Mouse (Mus musculus): ENCODE measurements around the gene Chchd6. TPM values are rescaled to one million over a fixed set of nuclear protein-coding genes. Genes with fewer than 3 reads are reported as not detected.

Gene Chchd6
- polyA plus RNA-seq, 1 experiment from 2014 or later = 91.3 TPM

DNA sequence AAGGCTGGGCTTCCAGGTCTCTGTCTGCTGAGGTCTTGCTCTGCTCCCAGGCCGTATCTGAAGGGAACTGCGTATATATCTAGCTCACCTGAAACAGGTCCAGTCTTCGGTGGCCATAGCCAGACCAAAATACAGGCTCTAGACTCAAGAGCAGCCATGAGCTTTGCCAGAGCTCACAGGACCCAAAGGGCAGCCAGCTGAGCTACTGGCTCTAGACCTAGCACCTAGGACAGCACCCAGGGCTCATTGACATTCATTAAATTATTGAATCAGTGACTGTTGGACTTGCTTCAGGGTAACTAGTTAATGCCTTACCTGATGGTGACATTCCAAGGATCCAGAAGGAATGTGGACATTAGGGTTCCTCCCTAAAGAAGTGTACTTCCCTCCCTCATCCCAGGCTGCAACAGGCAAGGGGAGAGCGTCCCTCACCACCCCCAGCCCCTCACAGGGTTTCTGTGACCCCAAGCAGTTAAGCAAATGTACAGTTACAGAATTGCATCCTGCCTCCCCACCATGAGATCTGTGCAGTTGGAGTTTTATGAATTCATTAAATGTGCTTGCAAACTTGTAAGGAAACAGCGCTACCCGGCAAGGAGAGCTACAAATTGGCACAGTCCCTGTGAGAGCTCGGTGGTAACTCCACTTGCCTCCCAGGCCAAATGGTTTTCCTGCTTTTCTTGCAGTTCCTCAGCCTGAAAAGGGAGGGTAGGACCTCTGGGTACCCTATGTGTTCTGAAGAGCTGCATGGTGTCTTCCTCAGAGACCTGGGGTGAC lies 19.3 kb upstream of the Chchd6 start:
- 86% methylated on average over 7 of the region's 7 CpGs for WGBS
- Histone ChIP-seq H3K27ac (peak overlapping the region; percentile 80), H3K36me3 (replicated peaks) (no peaks in the 10 kb centered on the region), H3K4me1 (peaks cover 32% of the 10 kb centered on the region), H3K9me3 (no peaks in the 10 kb centered on the region), H3K4me3 (no peak overlapping the region), H3K27me3 (ENCODE audit: poor library complexity, severe bottlenecking) (no peaks in the 10 kb centered on the region)
- no peak for DNase-seq (ENCODE audit: extremely low spot score, low spot score)

DNA sequence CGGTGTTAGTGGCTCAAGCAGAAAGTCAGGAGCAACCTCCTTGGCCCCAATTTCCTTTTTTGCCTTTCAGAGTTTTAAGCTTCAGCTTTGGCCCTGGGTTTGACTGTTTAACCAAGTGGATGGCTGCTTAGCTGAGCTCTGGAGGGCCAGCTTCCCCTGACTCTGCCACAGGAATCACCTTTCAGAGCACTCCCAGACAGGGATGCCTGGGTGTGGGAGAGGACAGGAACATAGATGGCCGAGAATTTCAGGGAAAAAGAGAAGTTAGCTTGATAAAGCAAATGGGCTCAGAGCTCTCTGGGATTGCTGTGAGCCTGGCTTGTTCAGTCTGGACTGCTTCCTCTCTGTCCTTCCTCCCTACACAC lies 18.6 kb upstream of the Chchd6 start:
- peaks cover 32% of the 10 kb centered on the region for H3K4me1 ChIP-seq
- no peak overlapping the region for H3K4me3 ChIP-seq
- DNase-seq (ENCODE audit: extremely low spot score, low spot score) = no peak
- no peaks in the 10 kb centered on the region for H3K36me3 ChIP-seq (replicated peaks)
- H3K9me3 ChIP-seq = no peaks in the 10 kb centered on the region
- WGBS = 29% methylated on average over 2 of the region's 2 CpGs
- no peaks in the 10 kb centered on the region for H3K27me3 ChIP-seq (ENCODE audit: poor library complexity, severe bottlenecking)
- peak overlapping the region; percentile 80 for H3K27ac ChIP-seq

DNA sequence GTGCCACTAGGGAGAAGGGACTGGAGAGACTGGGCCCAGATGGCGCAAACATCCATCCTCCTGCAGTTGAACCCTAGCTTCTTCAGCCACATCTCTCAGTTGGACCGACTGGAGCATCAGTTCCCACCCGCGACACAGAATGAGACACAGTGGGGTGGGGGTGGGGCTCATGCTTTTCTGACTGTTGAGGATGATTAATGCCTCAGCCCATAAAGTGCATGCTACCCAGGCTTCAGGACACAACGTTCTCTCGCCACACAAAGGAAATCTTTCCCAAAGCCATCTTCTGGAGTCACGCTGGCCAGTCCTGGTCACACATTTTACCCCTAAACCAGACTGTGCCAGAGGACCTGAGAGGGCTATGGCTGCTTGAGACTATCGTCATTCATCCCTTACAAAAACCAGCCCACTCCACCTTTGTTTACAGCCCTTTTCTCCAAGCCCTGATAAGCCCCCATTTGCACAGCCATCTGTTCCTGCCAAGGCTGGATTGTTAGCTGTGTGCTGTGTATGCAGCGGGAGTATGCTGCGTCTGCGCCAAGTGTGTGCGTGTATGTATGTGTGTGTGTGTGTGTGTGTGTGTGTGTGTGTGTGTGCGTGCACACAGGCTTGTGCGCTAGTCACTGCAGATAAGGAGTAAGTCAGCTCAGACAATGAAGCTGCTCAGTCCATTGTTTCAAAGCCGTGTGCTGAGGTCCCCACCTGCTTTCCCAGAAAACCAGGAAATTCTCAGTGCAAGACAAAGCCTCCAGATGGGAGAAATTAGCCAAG lies 18.1 kb upstream of the Chchd6 start:
- 69% methylated on average over 15 of the region's 15 CpGs for WGBS
- DNase-seq (ENCODE audit: extremely low spot score, low spot score) = peak; percentile 40
- Histone ChIP-seq H3K27ac (peak overlapping the region; percentile 80), H3K4me1 (peaks cover 32% of the 10 kb centered on the region), H3K4me3 (no peak overlapping the region), H3K27me3 (ENCODE audit: poor library complexity, severe bottlenecking) (no peaks in the 10 kb centered on the region), H3K36me3 (replicated peaks) (no peaks in the 10 kb centered on the region), H3K9me3 (no peaks in the 10 kb centered on the region)

DNA sequence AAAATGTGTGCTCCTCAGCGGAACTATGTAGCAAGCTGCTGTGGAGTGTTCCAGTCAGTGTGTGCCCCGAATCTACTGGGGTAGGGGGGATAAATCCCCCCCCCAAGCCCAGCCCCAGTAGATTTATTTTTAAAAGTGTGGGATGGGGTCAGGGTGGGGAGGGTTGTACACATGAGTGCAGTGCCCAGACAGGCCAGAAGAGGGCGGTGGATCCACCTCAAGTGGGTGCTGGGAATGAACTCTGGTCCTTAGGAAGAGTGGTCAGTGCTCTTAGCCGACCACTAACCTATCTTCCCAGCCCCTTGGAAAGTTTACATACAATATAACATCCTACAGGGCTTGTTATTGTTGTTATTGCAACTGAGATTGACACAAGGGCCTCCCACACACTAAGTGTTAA lies 12.5 kb upstream of the Chchd6 start:
- Histone ChIP-seq H3K9me3 (no peaks in the 10 kb centered on the region), H3K27me3 (ENCODE audit: poor library complexity, severe bottlenecking) (no peaks in the 10 kb centered on the region), H3K36me3 (replicated peaks) (no peaks in the 10 kb centered on the region), H3K4me3 (no peak overlapping the region), H3K4me1 (0 out of 2 replicates have a peak, but pooled peaks cover 3% of the 10 kb centered on the region), H3K27ac (no peak overlapping the region)
- no peak for DNase-seq (ENCODE audit: extremely low spot score, low spot score)
- 49% methylated on average over 4 of the region's 4 CpGs for WGBS

DNA sequence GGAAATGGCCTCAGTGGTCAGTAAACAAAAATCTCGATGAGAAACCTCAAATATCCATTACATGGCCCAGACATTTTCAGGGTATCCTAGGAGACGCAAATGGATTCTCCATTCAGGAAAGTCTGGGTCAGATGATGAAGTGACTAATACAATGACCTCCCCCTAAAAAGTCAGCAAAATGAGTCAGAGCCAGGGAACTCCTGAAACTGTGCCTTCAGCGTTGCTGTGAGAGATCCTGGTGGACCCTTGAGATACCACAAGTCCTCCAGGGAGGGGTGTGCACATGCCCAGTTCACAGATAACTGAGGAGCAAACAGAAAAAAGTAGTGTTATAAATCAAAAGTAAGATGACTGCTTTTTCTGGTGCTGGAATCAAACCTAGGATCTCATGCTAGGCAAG lies 10.6 kb upstream of the Chchd6 start:
- 0 out of 2 replicates have a peak, but pooled peaks cover under 1% of the 10 kb centered on the region for H3K9me3 ChIP-seq
- WGBS = 72% methylated on average over 3 of the region's 3 CpGs
- DNase-seq (ENCODE audit: extremely low spot score, low spot score) = no peak
- no peak overlapping the region for H3K27ac ChIP-seq
- H3K36me3 ChIP-seq (replicated peaks) = no peaks in the 10 kb centered on the region
- no peak overlapping the region for H3K4me3 ChIP-seq
- no peaks in the 10 kb centered on the region for H3K27me3 ChIP-seq (ENCODE audit: poor library complexity, severe bottlenecking)
- H3K4me1 ChIP-seq = no peaks in the 10 kb centered on the region

DNA sequence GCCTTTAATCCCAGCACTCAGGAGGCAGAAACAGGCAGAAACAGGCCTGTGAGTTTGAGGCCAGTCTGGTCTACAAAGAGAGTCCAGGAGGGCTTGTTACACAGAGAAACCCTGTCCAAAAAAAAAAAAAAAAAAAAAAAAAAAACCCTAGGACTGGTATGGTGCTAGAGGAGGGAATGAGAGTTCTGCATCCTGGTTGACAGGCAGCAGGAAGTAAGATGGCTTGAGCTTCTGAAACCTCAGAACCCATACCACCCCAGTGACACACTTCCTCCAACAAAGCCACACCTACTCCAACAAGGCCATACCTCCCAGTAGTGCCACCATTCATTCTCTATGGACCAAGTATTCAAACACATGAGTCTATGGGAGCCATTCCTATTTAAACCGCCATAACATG lies 1.1 kb upstream of the Chchd6 start:
- Histone ChIP-seq H3K27ac (no peak overlapping the region), H3K4me1 (peaks cover 6% of the 10 kb centered on the region), H3K36me3 (replicated peaks) (no peaks in the 10 kb centered on the region), H3K27me3 (ENCODE audit: poor library complexity, severe bottlenecking) (no peaks in the 10 kb centered on the region), H3K9me3 (peaks cover 12% of the 10 kb centered on the region), H3K4me3 (no peak overlapping the region)
- WGBS = 92% methylated on average over 1 of the region's 1 CpGs
- no peak for DNase-seq (ENCODE audit: extremely low spot score, low spot score)

DNA sequence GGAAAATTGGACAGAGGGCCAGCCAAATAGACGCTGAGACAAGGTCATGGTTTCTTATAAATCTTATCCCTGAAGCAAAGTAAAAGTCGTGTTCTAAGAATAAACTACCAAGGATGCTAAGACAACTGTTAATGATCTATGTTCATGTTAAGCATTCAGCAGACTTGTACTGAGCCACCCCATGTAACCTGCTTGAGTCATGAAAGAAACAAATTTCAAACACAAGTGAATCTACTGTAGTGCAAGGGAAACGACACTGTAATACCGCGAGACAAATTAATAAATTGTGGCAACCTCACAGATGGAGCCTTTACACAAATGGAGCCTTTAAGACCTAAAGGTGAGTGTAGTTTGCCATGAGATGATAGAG lies 310 bp upstream of the Chchd6 start:
- Histone ChIP-seq H3K9me3 (peaks cover 8% of the 10 kb centered on the region), H3K36me3 (replicated peaks) (no peaks in the 10 kb centered on the region), H3K4me3 (peak overlapping the region; percentile 68), H3K27me3 (ENCODE audit: poor library complexity, severe bottlenecking) (no peaks in the 10 kb centered on the region), H3K4me1 (peaks cover 6% of the 10 kb centered on the region), H3K27ac (no peak overlapping the region)
- DNase-seq (ENCODE audit: extremely low spot score, low spot score) = no peak
- 29% methylated on average over 5 of the region's 5 CpGs for WGBS

DNA sequence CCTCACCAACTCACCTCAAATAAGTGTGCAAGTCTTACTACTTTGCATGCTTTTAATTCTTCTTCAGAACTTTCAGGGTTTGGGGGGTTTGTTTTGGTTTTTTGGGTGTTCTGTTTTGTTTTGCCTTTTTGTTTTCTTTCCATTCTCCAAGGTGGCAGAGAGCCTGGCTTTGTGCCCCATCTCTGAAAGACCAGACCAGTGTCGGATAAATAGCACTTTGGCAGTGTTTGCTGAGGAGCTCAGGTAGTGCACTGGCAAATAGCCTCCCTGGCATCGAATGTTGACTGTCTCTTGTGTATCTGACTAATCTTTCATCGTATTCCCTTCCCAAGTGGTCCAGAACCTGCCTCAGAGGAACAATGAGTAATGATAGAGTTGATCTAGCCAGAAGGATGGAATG lies 3.4 kb downstream of the Chchd6 start:
- Histone ChIP-seq H3K9me3 (no peaks in the 10 kb centered on the region), H3K4me3 (no peak overlapping the region), H3K36me3 (replicated peaks) (no peaks in the 10 kb centered on the region), H3K4me1 (peaks cover 6% of the 10 kb centered on the region), H3K27ac (no peak overlapping the region), H3K27me3 (ENCODE audit: poor library complexity, severe bottlenecking) (no peaks in the 10 kb centered on the region)
- WGBS = 86% methylated on average over 3 of the region's 3 CpGs
- DNase-seq (ENCODE audit: extremely low spot score, low spot score) = no peak

DNA sequence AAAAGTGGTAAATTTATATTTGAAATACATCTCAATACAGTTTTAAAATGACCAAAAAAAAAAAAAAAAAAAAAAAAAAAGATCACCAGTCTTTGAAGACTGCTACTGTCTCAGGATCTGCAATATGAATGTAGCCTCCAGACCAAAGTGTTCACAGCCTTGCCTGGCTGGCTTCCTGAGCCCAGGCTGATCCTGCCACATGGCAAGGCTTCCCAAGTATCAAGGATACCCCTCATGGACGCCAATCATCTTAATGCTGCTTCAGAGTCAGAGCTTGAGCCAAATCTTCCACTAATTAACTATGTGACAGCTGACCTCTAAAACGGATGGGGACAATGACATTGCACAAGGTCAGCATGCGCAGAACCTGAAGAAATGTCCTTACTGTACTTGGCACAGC lies 3.9 kb downstream of the Chchd6 start:
- no peak overlapping the region for H3K27ac ChIP-seq
- no peak for DNase-seq (ENCODE audit: extremely low spot score, low spot score)
- WGBS = 86% methylated on average over 3 of the region's 3 CpGs

DNA sequence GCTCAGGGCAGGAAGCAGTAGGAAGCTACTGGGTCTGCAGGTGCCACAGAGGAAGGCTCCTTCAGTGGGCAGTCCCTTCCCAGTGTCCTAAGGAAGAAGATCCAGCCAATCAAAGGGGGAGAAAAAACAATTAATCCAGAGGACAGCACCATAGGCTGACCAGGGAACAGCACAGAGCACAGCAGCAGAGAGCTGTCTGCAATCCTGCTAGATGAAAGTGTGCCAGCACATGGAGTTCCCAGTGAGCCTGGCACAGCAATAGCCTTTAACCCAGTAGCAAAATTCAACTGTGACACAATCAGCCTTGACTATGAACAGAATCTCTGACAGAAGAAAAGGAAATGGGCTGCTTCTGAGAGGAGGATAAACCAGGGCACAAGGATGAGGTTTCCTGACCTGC lies 9.8 kb downstream of the Chchd6 start:
- DNase-seq (ENCODE audit: extremely low spot score, low spot score) = no peak
- Histone ChIP-seq H3K4me1 (peaks cover 22% of the 10 kb centered on the region), H3K27ac (peak overlapping the region; percentile 59; the same call in 1 of the 2 replicates)

More for the DNA sequence above, 3.9 kb downstream of the Chchd6 start:
- H3K36me3 ChIP-seq (replicated peaks) = no peaks in the 10 kb centered on the region
- no peaks in the 10 kb centered on the region for H3K9me3 ChIP-seq
- H3K4me1 ChIP-seq = peaks cover 6% of the 10 kb centered on the region
- H3K27me3 ChIP-seq (ENCODE audit: poor library complexity, severe bottlenecking) = no peaks in the 10 kb centered on the region
- no peak overlapping the region for H3K4me3 ChIP-seq

DNA sequence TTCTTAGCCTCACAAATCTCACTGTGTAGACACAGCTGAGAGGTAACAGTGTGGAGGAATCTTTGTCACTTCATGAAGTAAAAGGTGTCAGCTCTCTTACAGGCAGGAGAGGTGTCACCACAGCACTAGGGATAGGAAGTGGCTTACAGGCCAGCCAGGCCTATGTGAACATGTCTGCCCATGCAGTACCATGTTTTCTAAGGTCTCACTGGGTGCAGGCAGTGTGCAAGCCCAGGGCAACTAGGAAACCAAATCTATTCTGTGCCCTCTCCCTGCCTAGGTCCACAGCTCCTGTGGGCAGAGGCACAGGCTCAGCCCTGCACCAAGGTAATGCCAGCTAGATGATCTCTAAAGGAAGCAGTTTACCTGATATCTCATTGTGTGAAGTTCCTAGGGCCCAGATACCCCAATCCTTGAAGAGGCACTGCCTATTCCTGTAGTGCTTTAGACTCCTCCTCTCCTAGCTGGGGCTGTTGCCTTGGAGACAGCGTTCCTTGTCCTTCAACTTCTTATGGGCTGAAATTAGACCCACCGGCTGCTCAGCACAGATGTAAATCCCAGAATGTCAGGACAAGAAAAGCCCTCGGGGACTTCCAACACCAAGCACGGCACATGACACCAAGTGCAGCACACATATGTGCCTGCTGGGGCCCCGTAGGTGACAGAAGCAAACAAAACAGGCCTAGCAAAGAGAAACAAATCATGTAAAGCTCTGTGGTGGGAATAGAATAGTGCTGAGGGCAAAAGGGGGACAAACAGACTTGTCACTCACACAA lies 10.6 kb downstream of the Chchd6 start:
- Histone ChIP-seq H3K27me3 (ENCODE audit: poor library complexity, severe bottlenecking) (no peaks in the 10 kb centered on the region), H3K4me1 (peaks cover 22% of the 10 kb centered on the region), H3K36me3 (replicated peaks) (no peaks in the 10 kb centered on the region), H3K4me3 (no peak overlapping the region), H3K9me3 (no peaks in the 10 kb centered on the region), H3K27ac (peak overlapping the region; percentile 27; the same call in 1 of the 2 replicates)
- peak; percentile 29 for DNase-seq (ENCODE audit: extremely low spot score, low spot score)
- 57% methylated on average over 5 of the region's 5 CpGs for WGBS

More for the DNA sequence above, 9.8 kb downstream of the Chchd6 start:
- Histone ChIP-seq H3K27me3 (ENCODE audit: poor library complexity, severe bottlenecking) (no peaks in the 10 kb centered on the region), H3K9me3 (no peaks in the 10 kb centered on the region), H3K36me3 (replicated peaks) (no peaks in the 10 kb centered on the region), H3K4me3 (no peak overlapping the region)

DNA sequence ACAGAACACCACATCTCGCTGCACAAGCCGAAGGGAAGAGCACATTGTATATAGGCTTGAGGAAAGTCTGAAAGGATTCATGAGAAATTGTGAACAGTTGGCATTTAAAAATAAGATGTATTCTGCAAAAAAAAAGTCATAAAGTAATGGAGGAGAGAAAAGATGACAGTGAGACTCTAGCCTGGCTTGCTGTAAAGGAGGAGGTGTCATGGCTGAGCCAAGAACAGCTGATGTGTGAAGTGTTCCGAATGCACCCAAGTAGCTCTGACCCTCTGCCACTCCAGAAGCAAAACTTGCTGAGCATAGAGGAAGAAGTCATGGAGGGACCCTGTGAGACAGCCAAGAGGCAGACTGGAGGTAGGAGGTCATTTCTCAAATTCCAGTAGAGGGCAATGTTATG lies 12.3 kb downstream of the Chchd6 start:
- no peaks in the 10 kb centered on the region for H3K9me3 ChIP-seq
- no peaks in the 10 kb centered on the region for H3K27me3 ChIP-seq (ENCODE audit: poor library complexity, severe bottlenecking)
- H3K4me1 ChIP-seq = peaks cover 22% of the 10 kb centered on the region
- no peak overlapping the region for H3K4me3 ChIP-seq
- no peak overlapping the region for H3K27ac ChIP-seq
- H3K36me3 ChIP-seq (replicated peaks) = no peaks in the 10 kb centered on the region
- no peak for DNase-seq (ENCODE audit: extremely low spot score, low spot score)
- WGBS = 95% methylated on average over 3 of the region's 3 CpGs

Data from forebrain, embryonic 10.5 days (tissue).